Mouse (Mus musculus) monocyte, adult 5-6 weeks (primary cell): ENCODE measurements at regions not wholly inside any gene's neighbourhood (a gene's known extent, or its start where the extent isn't known, plus 50 kb on each side); places are given as distances from the start of the nearest gene placed in this dataset.
A peak's percentile ranks its signal among the peaks of the same experiment; 100 is the strongest.

Source experiments
- ATAC-seq: fragments of 153-309, 156-312 bp; replicated peaks from 2 replicates; pipeline ENCODE4 v1.8.0; 2017; ENCODE audit warnings: mild to moderate bottlenecking; ENCODE audit not compliant: low TSS enrichment, insufficient number of reproducible peaks, severe bottlenecking, poor library complexity, low FRiP score

DNA sequence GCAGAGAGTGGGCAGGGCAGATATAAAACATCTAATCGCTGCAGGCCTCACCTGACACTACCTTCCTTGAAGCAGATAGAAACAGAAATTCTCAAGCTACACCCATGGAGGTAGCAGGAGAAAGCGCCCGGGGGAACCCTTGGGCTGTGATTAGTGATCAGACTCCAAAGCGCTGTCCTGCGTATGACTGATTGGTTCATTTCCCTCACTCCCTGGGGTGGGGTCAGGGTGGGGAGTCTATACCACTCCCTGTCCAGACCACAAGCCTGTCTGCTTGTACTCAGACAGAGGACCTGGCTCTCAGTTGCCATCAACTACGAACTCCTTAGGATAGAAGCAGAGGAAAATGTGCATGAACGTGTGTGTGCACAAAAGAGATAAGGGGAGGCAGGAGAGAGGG lies 77.7 kb downstream of the Gm826 start:
- no peak for ATAC-seq

DNA sequence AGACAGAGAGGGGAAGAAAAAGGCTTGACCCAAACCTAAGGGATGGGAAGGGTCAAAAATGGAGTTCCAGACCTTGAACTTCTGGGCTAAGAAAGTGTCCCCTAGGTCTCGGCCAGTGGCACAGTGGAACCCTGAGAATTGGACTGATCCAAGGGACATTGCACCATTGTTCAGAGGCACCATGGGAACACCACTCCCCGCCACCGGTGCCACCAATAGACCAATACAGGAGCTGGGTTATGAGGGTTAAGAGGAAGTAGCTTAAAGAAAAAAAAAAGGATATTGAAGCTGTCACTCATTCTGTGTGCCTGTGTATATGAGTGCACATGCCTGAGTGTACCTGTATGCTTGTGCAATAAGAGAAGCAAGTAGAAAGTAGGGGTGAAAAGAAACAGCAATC lies 83.7 kb downstream of the Gm826 start:
- ATAC-seq: peak; percentile 59

DNA sequence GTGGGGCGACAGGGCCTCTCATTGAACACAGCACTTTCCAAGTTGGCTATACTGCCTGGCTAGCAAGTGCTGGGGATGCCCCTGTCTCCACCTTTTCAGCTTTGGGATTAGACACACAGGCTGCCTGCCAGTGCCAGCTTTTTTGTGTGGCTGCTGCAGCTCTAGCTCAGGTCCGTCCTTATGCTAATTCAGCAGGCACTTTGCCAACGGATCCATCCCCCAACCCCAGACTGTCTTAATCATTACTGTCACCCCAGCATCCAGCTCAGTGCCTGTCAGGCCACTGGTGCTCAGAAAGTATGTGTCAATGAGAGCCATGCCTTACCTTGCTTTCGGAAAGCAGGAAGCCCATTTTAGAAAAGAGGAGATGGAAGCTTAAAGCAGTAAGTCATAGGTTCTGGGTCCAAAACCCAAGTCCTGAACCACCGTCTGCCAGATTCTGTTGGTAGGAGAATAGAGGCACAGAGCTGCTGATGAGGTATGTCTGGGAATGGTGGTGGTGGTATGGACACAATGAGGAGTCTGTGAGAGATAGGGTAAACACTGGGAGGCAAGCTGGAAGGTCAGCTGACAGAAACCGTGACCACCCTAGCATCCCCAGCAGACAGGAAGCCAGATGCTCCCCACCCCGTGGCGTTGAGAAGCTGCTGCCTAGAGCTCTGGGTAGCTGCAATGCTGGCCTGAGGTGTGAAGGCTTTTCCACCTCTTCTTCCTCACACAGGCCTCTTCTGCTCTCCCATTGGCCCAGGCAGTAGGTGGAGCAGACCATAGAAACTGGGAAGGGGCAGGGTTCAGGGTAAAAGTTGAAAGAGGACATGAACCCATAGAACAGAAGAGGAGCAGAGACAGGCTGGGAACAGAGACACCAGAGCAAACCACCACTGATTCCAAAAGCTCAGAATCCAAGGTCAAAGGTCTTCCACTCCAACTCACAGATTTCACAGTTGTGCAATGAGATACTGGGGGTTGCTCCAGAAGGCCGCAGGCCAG lies 84.6 kb downstream of the Gm826 start:
- peak; percentile 15; the same call in 1 of the 2 replicates for ATAC-seq

DNA sequence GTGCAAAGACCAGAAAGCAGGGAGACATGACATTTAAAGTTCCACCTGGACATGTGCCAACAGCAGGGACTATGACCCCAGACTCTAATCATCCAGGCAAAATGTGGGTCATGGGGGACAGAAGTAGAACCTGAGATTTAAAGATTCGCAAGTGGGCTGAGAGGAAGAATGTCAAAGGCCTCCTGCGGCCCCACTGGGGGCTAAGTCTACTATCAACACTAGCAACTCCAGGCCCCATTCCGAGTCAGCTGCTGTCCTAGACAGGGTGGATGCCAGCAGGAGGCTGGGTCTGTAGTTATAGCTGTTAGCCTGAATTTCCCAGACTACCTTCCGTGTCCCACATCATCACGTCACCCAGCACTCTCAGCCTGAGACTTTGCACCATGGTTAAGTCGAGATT lies 86.7 kb downstream of the Gm826 start:
- ATAC-seq: no peak

- no peak for ATAC-seq
These were observed 87.6 kb downstream of the Gm826 start for GRCm38 (mm10) chr2:160246356-160246755.

DNA sequence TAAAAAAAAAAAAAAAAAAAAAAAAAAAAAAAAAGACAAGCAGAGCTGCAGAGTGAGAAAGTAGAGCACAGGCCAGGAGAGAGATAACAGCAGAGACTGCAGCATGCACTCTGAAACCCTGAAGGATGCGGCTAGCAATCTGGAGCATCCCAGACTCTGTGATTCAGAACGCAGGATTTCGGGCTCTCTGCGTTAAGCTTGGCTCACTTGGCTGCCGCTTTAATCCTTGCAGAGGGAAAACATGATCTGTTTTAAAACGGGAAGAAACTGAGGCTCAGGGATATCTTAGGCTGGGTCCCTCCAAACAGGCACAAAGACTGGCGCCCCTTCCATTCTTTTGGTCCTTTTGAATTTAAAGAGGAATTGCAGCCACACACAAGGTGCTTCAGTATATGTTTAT lies 89.1 kb downstream of the Gm826 start:
- no peak for ATAC-seq

GRCm38 (mm10) chr2:160240531-160241379 lies 93.2 kb downstream of the Gm826 start:
- no peak for ATAC-seq

GRCm38 (mm10) chr2:160237436-160238104 lies 96.4 kb downstream of the Gm826 start:
- ATAC-seq: peak; percentile 62

GRCm38 (mm10) chr2:160236806-160237205 lies 97.2 kb downstream of the Gm826 start:
- peak; percentile 58 for ATAC-seq

- ATAC-seq: peak; percentile 49
These were observed 103.2 kb downstream of the Gm826 start for GRCm38 (mm10) chr2:160230786-160231185.

DNA sequence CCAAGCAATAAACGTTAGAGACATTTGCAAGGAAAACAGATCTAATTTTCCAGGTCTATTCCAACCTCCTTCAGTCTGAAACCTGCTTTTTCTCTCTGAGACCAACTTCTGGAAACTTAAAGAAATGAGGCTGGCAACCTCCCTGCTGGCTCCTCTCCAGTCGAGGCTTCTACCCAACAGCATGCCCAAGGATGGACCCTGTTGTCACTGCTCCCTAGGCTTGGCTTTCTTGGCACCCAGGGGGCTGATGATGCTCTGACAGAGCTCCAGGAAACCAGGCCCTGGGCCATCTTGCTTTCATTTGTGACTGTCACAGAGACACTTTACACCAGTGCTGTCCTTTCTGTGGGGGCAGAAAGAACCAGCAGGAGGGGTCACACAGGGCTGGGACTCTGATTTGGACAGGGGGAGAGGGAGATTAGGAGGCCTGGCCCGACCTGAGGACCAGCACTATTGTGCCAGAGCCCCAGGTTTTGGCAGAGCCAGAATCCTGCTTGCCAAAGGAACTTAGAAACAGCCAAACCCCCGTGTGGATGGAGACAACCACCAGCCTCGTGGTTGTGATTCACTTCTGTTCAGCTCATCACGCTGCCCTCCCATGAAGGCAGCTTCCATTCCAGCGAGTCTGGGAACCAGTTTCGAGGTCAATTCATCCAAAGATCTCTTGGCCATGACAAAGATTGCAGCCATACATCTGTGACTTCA lies 105.5 kb downstream of the Gm826 start:
- ATAC-seq: no peak

GRCm38 (mm10) chr2:160225450-160225849 lies 108.5 kb downstream of the Gm826 start:
- ATAC-seq: peak; percentile 64

DNA sequence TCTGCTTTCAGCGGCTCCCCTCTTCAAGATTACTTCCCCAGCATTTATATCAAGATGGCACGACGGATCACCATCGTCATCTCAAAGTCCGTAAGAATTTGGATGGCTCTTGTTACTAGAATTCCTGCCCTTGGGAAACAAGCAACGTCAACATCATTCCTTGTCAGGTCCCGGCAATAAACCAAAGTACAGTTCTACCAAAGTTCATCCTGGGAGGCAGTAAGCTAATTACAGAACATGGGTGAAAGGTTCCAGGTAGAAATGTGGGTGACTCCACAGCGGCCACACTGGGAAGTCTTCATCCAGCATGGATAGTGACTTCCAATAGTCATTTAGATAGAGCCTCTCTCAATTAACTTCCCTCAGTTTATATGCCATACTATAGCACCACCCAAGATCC lies 110.6 kb downstream of the Gm826 start:
- ATAC-seq: no peak

DNA sequence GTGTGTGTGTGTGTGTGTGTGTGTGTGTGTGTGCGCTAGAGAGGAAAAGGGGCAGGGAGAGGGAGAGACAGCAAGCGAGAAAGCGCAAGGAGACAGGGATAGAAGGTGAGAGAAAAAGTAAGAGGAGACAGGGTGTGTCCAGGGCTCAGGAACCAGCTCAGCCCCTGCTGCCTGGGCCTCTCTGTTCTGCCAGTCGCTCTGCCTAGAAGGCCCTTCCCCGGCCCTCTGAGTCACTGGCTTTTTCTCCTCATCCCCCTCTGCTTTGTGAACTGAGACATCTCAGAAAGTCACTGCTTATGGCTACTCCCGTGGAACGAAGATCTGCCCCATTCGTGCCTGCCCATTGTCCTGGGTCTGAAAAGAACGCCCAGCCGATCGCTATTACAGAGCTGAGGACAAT lies 112.2 kb downstream of the Gm826 start:
- no peak for ATAC-seq

DNA sequence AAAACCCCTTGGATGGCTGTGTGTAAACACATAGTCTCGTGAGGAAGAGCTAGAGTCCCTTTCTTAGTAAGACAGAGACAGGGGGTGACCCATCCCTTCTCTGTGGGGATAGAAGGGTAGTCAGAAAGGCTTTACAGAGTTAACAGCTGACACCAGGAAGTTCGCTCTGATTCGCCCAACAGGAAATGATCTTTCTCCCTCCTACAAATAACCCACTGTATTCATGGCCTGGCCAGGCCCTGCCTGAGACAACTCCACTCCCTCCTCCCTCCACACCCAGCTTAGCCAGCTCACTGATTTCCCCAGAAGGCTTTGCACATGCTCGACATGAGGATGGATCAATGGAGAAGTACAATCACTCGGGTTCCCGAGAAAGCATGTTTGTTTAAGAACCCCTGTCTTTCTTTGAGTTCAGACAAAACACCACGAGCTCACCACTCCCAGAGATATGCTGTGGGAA lies 113.4 kb downstream of the Gm826 start:
- ATAC-seq: peak; percentile 47; the same call in 1 of the 2 replicates

GRCm38 (mm10) chr2:160214032-160214812 lies 119.7 kb downstream of the Gm826 start:
- peak; percentile 54 for ATAC-seq

DNA sequence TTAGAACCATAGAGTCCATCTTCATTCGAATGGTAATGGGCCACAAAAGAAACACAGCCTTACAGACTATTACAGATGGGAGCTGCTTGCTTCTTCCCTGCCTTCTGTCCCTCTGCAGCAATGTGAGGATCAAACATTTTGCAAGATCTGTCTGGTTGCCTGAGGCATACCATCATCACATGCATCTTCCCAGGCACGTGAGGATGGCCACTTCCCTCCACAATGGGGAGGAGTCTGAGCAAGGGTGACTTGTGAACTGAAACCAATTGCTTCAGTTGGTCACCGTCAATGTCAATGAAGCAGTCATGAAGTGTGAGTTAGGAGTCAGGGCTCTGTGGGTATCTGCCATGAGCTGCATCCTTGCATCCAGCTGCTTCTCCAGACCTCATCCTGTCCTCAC lies 123.5 kb downstream of the Gm826 start:
- peak; percentile 49 for ATAC-seq
